ENCODE assay signal across 20 mouse cellular contexts in genomic region chr7:135968638-135969037, GRCm38 (mm10).
A peak's percentile ranks its signal among the peaks of the same experiment; 100 is the strongest.
DNase-seq lines count a peak whose midpoint lies in the region; ATAC-seq and TF ChIP-seq lines count a peak whose summit lies in the region.
"Had no signal": no experiment of that assay in that cellular context is flagged by ENCODE, and none has a peak within 500 bp of the region (broad histone marks: within the 10 kb centered on the region; RNA-seq: fewer than 3 reads in every experiment).

No protein-coding gene starts in this region.

- no peak for ATAC-seq in forebrain, embryonic 11.5 days (replicated peaks; ENCODE audit: low FRiP score)
- ATAC-seq in hindbrain, embryonic 11.5 days (ENCODE audit: low FRiP score), result no peak
- no peak for ATAC-seq in hindbrain, embryonic 16.5 days
- no peak for ATAC-seq in lung, embryonic 14.5 days (ENCODE audit: insufficient read depth)
- ATAC-seq: activated CD4-positive, CD25-positive, alpha-beta regulatory T cell, adult 4 months; intestine, embryonic 15.5 days had no signal

- no peak for TF ChIP-seq CTCF in lung, embryonic 14.5 days (IDR thresholded peaks at IDR 0.05; ENCODE audit: low read depth)
- peak; percentile 17; the same call in 1 of the 2 replicates for TF ChIP-seq CTCF in brain, embryonic 14.5 days (IDR thresholded peaks at IDR 0.05; ENCODE audit: borderline replicate concordance, extremely low read depth, insufficient read depth, insufficient read length)

- no peaks in the 10 kb centered on the region for H3K36me3 ChIP-seq in forebrain, embryonic 11.5 days (ENCODE audit: control insufficient read depth, insufficient read depth, low read length)
- no peaks in the 10 kb centered on the region for H3K36me3 ChIP-seq in forebrain, embryonic 10.5 days (replicated peaks)
- H3K36me3 ChIP-seq in hindbrain, embryonic 11.5 days (ENCODE audit: control insufficient read depth, insufficient read depth, low read length), result no peaks in the 10 kb centered on the region
- no peaks in the 10 kb centered on the region for H3K36me3 ChIP-seq in hindbrain, embryonic 16.5 days (ENCODE audit: control insufficient read depth, insufficient read depth, low read length)
- H3K36me3 ChIP-seq in lung, embryonic 14.5 days (ENCODE audit: insufficient read depth), result no peaks in the 10 kb centered on the region
- H3K36me3 ChIP-seq: intestine, embryonic 15.5 days had no signal

- H3K27me3 ChIP-seq in forebrain, embryonic 11.5 days (ENCODE audit: control insufficient read depth, insufficient read depth, low read length), result no peaks in the 10 kb centered on the region
- H3K27me3 ChIP-seq in forebrain, embryonic 10.5 days (ENCODE audit: poor library complexity, severe bottlenecking), result no peaks in the 10 kb centered on the region
- no peaks in the 10 kb centered on the region for H3K27me3 ChIP-seq in hindbrain, embryonic 11.5 days (ENCODE audit: control insufficient read depth, insufficient read depth, low read length)
- no peaks in the 10 kb centered on the region for H3K27me3 ChIP-seq in hindbrain, embryonic 16.5 days (replicated peaks; ENCODE audit: control insufficient read depth, insufficient read depth, low read length)
- no peaks in the 10 kb centered on the region for H3K27me3 ChIP-seq in lung, embryonic 14.5 days (ENCODE audit: insufficient read depth, low read length)
- H3K27me3 ChIP-seq: intestine, embryonic 15.5 days had no signal

- peak; percentile 8 for DNase-seq in forebrain, embryonic 11.5 days (ENCODE audit: low spot score)
- no peak for DNase-seq in forebrain, embryonic 10.5 days (ENCODE audit: extremely low spot score, low spot score)
- no peak for DNase-seq in hindbrain, embryonic 11.5 days (ENCODE audit: low spot score)
- DNase-seq in lung, embryonic 14.5 days, result peak; percentile 2
- no peak for DNase-seq in lung, postnatal 36 days
- DNase-seq in brain, embryonic 14.5 days (ENCODE audit: low read depth), result peak; percentile 73
- DNase-seq in heart, adult 18-20 months, result no peak
- DNase-seq: adrenal gland, adult 8-10 months; adrenal gland, postnatal 25 days; cerebellum, adult 18-20 months; cerebellum, adult 9-10 months; cerebellum, postnatal 14 days; gastrocnemius, postnatal 10 days; gastrocnemius, postnatal 36 days; kidney, adult 11 months had no signal

- peaks cover 4% of the 10 kb centered on the region; the same call in 1 of the 2 replicates for H3K4me1 ChIP-seq in forebrain, embryonic 11.5 days (replicated peaks; ENCODE audit: control insufficient read depth, insufficient read depth, low read length)
- H3K4me1 ChIP-seq in forebrain, embryonic 10.5 days, result peaks cover 22% of the 10 kb centered on the region
- H3K4me1 ChIP-seq in hindbrain, embryonic 11.5 days (replicated peaks; ENCODE audit: control insufficient read depth, insufficient read depth, low read length), result peaks cover 5% of the 10 kb centered on the region; the same call in 1 of the 2 replicates
- H3K4me1 ChIP-seq in hindbrain, embryonic 16.5 days (ENCODE audit: control insufficient read depth, insufficient read depth, low read depth, low read length), result peaks cover 15% of the 10 kb centered on the region
- no peaks in the 10 kb centered on the region for H3K4me1 ChIP-seq in lung, embryonic 14.5 days (ENCODE audit: insufficient read depth)

- WGBS in forebrain, embryonic 11.5 days, result 75% methylated on average over 8 of the region's 8 CpGs
- WGBS in forebrain, embryonic 10.5 days, result 85% methylated on average over 8 of the region's 8 CpGs
- 74% methylated on average over 8 of the region's 8 CpGs for WGBS in hindbrain, embryonic 11.5 days
- 43% methylated on average over 8 of the region's 8 CpGs for WGBS in hindbrain, embryonic 16.5 days
- 25% methylated on average over 8 of the region's 8 CpGs for WGBS in lung, embryonic 14.5 days

- no peak overlapping the region for H3K27ac ChIP-seq in forebrain, embryonic 11.5 days (ENCODE audit: low read depth, low read length)
- H3K27ac ChIP-seq in forebrain, embryonic 10.5 days, result no peak overlapping the region
- 0 out of 2 replicates have a peak overlapping the region, but pooled peaks have one; percentile 24 for H3K27ac ChIP-seq in hindbrain, embryonic 11.5 days (ENCODE audit: low read depth, low read length)
- H3K27ac ChIP-seq in hindbrain, embryonic 16.5 days (ENCODE audit: low read depth, low read length), result no peak overlapping the region
- H3K27ac ChIP-seq in lung, embryonic 14.5 days (ENCODE audit: low read depth), result no peak overlapping the region
- H3K27ac ChIP-seq: hindbrain, embryonic 14.5 days; intestine, embryonic 15.5 days had no signal

- H3K9me3 ChIP-seq in forebrain, embryonic 11.5 days (ENCODE audit: control insufficient read depth, low read length), result no peaks in the 10 kb centered on the region
- H3K9me3 ChIP-seq in forebrain, embryonic 10.5 days, result no peaks in the 10 kb centered on the region
- no peaks in the 10 kb centered on the region for H3K9me3 ChIP-seq in hindbrain, embryonic 11.5 days (ENCODE audit: control insufficient read depth, low read length)
- H3K9me3 ChIP-seq in hindbrain, embryonic 16.5 days (ENCODE audit: control insufficient read depth, low read length), result no peaks in the 10 kb centered on the region
- H3K9me3 ChIP-seq in lung, embryonic 14.5 days (ENCODE audit: low read depth, low read length), result no peaks in the 10 kb centered on the region
- H3K9me3 ChIP-seq: intestine, embryonic 15.5 days had no signal

- no peak overlapping the region for H3K4me3 ChIP-seq in forebrain, embryonic 11.5 days (ENCODE audit: low read depth, low read length)
- H3K4me3 ChIP-seq in forebrain, embryonic 10.5 days, result no peak overlapping the region
- H3K4me3 ChIP-seq in hindbrain, embryonic 11.5 days (ENCODE audit: low read depth, low read length), result no peak overlapping the region
- H3K4me3 ChIP-seq in hindbrain, embryonic 16.5 days (ENCODE audit: low read length), result no peak overlapping the region
- no peak overlapping the region for H3K4me3 ChIP-seq in lung, embryonic 14.5 days (ENCODE audit: low read depth, low read length)
- H3K4me3 ChIP-seq: intestine, embryonic 15.5 days had no signal

- no peak overlapping the region for H3K9ac ChIP-seq in forebrain, embryonic 11.5 days (ENCODE audit: low read length)
- H3K9ac ChIP-seq in hindbrain, embryonic 11.5 days (ENCODE audit: low read depth, low read length), result no peak overlapping the region
- H3K9ac ChIP-seq in hindbrain, embryonic 16.5 days (ENCODE audit: low read depth, low read length), result no peak overlapping the region
- H3K9ac ChIP-seq in lung, embryonic 14.5 days, result no peak overlapping the region
- H3K9ac ChIP-seq: hindbrain, embryonic 14.5 days; intestine, embryonic 15.5 days had no signal

- no peak overlapping the region for H3K4me2 ChIP-seq in forebrain, embryonic 11.5 days (ENCODE audit: low read depth, low read length, severe bottlenecking)
- H3K4me2 ChIP-seq in hindbrain, embryonic 11.5 days (replicated peaks; ENCODE audit: low read depth, low read length), result no peak overlapping the region
- no peak overlapping the region for H3K4me2 ChIP-seq in hindbrain, embryonic 16.5 days (ENCODE audit: low read length)
- no peak overlapping the region for H3K4me2 ChIP-seq in lung, embryonic 14.5 days
- H3K4me2 ChIP-seq: heart, embryonic 11.5 days; hindbrain, embryonic 14.5 days; intestine, embryonic 15.5 days had no signal

- TF ChIP-seq POLR2A in brain, embryonic 14.5 days (IDR thresholded peaks at IDR 0.05; ENCODE audit: borderline replicate concordance, extremely low read depth, insufficient read depth, insufficient read length, poor library complexity, severe bottlenecking), result no peak

Comparison
In these comparisons a context has a peak if more than half of its experiments do, and no peak if none do; other contexts are left out.
1. DNase-seq: peak in forebrain, embryonic 11.5 days (single experiment), lung, embryonic 14.5 days (single experiment) and brain, embryonic 14.5 days (single experiment); none in forebrain, embryonic 10.5 days (single experiment), hindbrain, embryonic 11.5 days (single experiment), lung, postnatal 36 days (single experiment) and heart, adult 18-20 months (0 of 2).